Comparison of ENCODE assay signal across 9 mouse cellular contexts in the genomic region with DNA sequence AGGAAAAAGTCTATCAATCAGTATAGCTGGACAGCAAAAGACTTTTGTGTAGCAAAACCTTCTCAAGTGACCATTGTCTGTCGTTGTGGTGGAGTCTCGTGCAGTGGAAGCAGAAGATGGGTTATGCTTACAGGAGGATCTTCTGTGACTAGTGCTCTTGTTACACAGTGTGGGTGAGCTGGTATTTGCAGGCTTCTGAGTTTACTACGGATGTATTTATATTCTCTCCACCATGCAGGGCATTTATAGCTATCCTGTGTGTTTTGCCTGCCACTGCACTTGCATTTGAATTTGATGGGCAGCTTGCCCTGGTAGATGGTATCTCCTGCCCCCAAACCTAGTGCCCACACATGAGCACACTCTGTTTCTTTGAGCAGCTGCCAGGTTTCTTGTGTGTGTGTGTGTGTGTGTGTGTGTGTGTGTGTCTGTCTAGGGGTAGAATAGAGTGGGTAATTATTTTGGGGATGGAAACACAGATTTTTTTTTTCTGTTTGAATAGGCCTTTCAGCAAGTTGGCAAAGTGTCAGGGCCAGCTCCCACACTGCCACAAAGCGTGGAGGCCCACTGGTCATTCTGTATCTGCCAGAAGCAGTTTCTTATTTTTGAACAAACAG.
DNase-seq lines count a peak whose midpoint lies in the region; ATAC-seq and TF ChIP-seq lines count a peak whose summit lies in the region.
"Had no signal": no experiment of that assay in that cellular context is flagged by ENCODE, and none has a peak within 500 bp of the region (broad histone marks: within the 10 kb centered on the region; RNA-seq: fewer than 3 reads in every experiment).

No protein-coding gene starts in this region.

- H3K4me1 ChIP-seq in thymus, adult 2 months (replicated peaks; ENCODE audit: control insufficient read depth, insufficient read depth, low read length), result no peaks in the 10 kb centered on the region
- no peaks in the 10 kb centered on the region for H3K4me1 ChIP-seq in liver, embryonic 12.5 days

- no peak overlapping the region for H3K4me3 ChIP-seq in thymus, adult 2 months (ENCODE audit: control insufficient read depth, insufficient read depth, low read length)
- no peak overlapping the region for H3K4me3 ChIP-seq in liver, embryonic 12.5 days

- no peak overlapping the region for H3K4me2 ChIP-seq in liver, embryonic 12.5 days

- H3K27me3 ChIP-seq in thymus, adult 2 months (ENCODE audit: control insufficient read depth, insufficient read depth, low read length), result no peaks in the 10 kb centered on the region
- H3K27me3 ChIP-seq in liver, embryonic 12.5 days (replicated peaks), result no peaks in the 10 kb centered on the region
- H3K27me3 ChIP-seq: Patski had no signal

- 95% methylated on average over 4 of the region's 4 CpGs for WGBS in thymus, adult 2 months
- 83% methylated on average over 4 of the region's 4 CpGs for WGBS in liver, embryonic 12.5 days (ENCODE audit: insufficient replicate concordance)

- H3K36me3 ChIP-seq in thymus, adult 2 months (ENCODE audit: control insufficient read depth, insufficient read depth, low read length), result no peaks in the 10 kb centered on the region
- 0 out of 2 replicates have a peak, but pooled peaks cover 4% of the 10 kb centered on the region for H3K36me3 ChIP-seq in liver, embryonic 12.5 days

- no peak for TF ChIP-seq CTCF in thymus, adult 2 months (IDR thresholded peaks at IDR 0.05; ENCODE audit: borderline replicate concordance, control insufficient read depth, extremely low read depth, insufficient read depth, low read length, poor library complexity)

- no peaks in the 10 kb centered on the region for H3K9me3 ChIP-seq in liver, embryonic 12.5 days (replicated peaks)

- H3K27ac ChIP-seq in thymus, adult 2 months (ENCODE audit: control insufficient read depth, insufficient read depth, low read length), result no peak overlapping the region
- H3K27ac ChIP-seq in liver, embryonic 12.5 days, result no peak overlapping the region

- H3K9ac ChIP-seq in liver, embryonic 12.5 days, result no peak overlapping the region

- TF ChIP-seq POLR2A in thymus, adult 2 months (IDR thresholded peaks at IDR 0.05; ENCODE audit: control insufficient read depth, extremely low read depth, insufficient read depth, low read length, poor library complexity), result no peak

- peak; percentile 8 for DNase-seq in retina, postnatal 7 days (ENCODE audit: low read depth, low spot score)
- DNase-seq in retina, postnatal 1 day, result no peak
- peak; percentile 12 to 36 for DNase-seq in frontal cortex, postnatal 25 days (ENCODE audit: low spot score in 2 of 2)
- DNase-seq in left cerebral cortex, postnatal 10 days (ENCODE audit: extremely low spot score in 1 of 2, low spot score in 2 of 2), result peak; percentile 53 to 55
- DNase-seq in lung, postnatal 4 days, result no peak
- no peak for DNase-seq in thymus, adult 2 months
- DNase-seq in gastrocnemius, postnatal 4 days (ENCODE audit: low spot score in 2 of 2), result no peak

- ATAC-seq in liver, embryonic 12.5 days, result no peak
- ATAC-seq: Patski had no signal

- intact Hi-C loops in left cerebral cortex, postnatal 10 days (cut with DNase I), result no loop called here

Comparison
In these comparisons a context has a peak if more than half of its experiments do, and no peak if none do; other contexts are left out.
1. DNase-seq: peak in retina, postnatal 7 days (single experiment), frontal cortex, postnatal 25 days (2 of 2) and left cerebral cortex, postnatal 10 days (2 of 2); none in retina, postnatal 1 day (single experiment), lung, postnatal 4 days (0 of 2), thymus, adult 2 months (single experiment) and gastrocnemius, postnatal 4 days (0 of 2).